Mouse (Mus musculus): ENCODE data around the gene 9830107B12Rik.

DNA sequence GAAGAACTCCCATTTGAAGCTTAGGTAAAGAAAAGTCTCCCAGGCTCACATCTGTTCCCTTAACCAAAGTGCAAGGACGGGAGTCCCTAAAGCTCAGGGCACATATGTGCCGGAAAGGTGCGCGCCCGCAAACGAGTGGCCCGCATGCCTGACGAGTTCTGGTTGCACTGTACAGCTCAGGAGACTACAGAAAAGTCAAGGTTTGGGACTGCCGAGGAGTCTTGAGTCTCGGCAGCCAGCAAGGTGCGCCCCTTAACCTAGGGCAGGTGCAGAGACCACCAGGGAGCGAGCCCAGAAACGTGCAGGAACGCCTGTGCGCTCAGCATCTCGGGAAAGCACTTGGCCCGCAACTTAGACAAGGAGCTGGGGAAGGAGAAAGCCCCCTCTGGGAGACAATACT, 49.7 kb downstream of the 9830107B12Rik start:
- TF ChIP-seq EP300 (optimal IDR thresholded peaks at IDR 0.05) (no peak), CTCF (IDR thresholded peaks at IDR 0.05; ENCODE audit: low read depth) (no peak)
